Mouse (Mus musculus) gastrocnemius, adult 8-10 months (tissue): ENCODE measurements around the gene Arf3. TPM values are rescaled to one million over a fixed set of nuclear protein-coding genes. Genes with fewer than 3 reads are reported as not detected.

Experiments used
- DNase-seq, 2 experiments: peaks; one replicate each; pipeline ENCODE4 v3.0.0; 2022; ENCODE audit warnings: low spot score in 2 of 2
- total RNA-seq, 4 experiments: library from RNA; stranded (reverse); gene quantifications; 2 replicates each; pipeline ENCODE4 v1.2.4; 2022

Gene Arf3
- total RNA-seq, 4 experiments from 2014 or later: 6.9 to 8.9 (median 8.1) TPM

DNA sequence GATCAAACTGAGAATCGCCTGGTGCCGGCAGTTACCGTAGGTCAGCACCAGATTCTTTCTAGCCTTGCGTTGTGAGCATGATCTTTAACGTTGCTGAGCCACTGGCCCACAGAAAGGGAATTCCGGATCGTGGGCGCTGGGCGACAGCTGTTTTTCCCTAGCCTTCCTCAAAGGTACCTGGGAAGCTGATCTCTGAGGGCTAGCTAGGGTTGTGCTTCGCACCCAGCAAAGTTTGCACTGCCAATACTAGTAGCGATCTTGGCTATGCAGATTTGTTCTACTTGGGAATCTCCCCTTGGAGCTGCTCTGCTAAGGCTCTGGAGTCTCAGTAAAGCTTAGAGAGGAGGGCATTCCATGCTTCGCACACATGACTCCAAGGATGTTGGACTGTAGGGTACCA is 28.2 kb upstream of the Arf3 start:
- no peak for DNase-seq

DNA sequence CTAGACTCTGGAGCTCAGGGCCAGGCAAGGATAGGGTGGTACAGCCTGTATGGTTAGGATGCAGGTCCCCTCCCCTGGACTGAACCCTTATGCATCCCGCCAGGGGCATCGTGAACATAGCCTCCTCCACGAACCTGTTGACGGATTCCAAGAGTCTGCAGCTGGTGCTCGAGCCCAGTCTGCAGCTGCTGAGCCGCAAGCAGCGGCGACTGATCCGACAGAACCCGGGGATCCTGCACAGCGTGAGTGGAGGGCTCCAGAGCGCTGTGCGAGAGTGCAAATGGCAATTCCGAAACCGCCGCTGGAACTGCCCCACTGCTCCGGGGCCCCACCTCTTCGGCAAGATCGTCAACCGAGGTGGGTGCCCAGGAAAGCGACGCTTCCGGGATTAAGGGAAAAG is 27.7 kb upstream of the Arf3 start:
- DNase-seq: no peak

DNA sequence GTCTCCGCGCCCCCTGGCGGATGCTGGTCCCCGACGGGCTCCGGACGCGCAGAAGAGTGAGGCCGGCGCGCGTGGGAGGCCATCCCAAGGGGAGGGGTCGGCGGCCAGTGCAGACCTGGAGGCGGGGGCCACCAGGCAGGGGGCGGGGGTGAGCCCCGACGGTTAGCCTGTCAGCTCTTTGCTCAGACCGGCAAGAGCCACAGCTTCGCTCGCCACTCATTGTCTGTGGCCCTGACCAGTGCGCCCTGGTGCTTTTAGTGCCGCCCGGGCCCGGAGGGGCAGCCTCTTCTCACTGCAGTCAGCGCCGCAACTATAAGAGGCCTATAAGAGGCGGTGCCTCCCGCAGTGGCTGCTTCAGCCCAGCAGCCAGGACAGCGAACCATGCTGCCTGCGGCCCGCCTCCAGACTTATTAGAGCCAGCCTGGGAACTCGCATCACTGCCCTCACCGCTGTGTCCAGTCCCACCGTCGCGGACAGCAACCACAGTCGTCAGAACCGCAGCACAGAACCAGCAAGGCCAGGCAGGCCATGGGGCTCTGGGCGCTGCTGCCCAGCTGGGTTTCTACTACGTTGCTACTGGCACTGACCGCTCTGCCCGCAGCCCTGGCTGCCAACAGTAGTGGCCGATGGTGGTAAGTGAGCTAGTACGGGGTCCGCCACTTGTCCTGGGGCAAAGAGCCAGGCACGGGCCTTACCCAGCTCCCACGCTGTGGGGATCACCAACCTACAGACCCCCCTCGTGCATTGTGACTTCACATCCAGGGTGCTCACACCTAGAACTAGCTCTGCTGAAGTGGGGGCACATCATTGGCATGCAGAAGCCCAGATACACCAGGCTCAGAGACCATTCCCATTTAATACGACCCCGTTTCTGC is 26.9 kb upstream of the Arf3 start, which contains the start of gene Wnt1:
Gene Wnt1, plus strand, starts transcription at position 197 of the 875 bp plus-strand sequence.
- DNase-seq: no peak

DNA sequence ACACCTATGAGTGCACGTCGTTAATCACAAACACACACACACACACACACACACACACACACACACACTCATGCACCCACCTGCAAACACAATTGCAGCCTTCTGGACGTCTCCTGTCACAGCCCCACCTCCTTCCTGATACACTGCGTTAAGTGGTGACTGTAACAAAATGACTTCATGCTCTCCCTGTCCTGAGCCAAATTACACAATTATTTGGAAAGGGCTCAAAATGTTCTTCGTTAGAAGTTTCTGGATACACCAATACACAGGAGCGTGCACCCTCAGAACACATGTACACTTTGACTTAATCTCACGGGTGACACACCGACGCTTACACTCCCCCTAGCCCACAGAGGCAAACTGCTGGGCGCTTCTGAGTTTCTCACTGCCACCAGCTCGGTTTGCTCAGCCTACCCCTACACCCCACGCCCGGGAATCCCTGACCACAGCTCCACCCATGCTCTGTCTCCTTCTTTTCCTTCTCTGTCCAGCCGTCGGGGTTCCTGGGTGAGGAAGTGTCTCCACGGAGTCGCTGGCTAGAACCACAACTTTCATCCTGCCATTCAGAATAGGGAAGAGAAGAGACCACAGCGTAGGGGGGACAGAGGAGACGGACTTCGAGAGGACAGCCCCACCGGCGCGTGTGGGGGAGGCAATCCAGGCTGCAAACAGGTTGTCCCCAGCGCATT is 26.1 kb upstream of the Arf3 start:
- no peak for DNase-seq

DNA sequence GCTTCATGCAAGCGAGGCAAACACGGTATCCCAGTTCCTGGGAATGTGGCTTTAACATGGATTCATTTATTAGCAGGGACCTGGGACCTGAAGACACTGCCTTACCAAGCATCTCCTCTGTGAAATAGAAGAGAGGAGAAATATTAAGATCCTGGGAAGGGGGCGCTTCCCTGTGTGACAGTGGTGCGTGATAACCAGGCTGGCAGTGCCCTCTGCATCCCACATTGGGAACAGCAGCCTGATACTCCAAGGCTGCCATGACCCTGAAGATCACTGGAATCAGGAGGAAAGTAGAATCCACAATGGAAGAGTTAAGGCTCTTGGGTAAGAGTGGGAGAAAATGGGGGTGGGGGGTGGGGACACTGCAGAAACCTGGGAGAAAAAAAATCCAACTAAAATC is 24.9 kb upstream of the Arf3 start:
- DNase-seq: no peak

DNA sequence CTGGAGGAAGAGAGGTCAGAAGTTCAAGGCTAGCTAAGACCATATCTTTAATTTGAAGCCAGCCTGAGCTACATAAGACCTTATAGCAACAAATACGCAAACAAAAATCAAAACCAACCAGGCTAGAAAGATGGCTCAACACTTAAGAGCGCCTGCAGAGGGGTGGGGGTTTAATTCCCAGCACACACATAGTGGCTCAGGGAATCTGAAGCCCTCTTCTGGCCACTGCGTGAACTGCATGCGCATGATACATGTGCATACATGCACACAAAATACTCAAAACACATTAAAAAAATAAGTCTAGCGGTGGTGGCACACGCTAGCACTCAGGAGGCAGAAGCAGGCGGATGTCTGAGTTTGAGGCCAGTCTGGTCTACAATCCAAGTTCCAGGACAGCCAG is 22.7 kb upstream of the Arf3 start:
- DNase-seq: no peak

DNA sequence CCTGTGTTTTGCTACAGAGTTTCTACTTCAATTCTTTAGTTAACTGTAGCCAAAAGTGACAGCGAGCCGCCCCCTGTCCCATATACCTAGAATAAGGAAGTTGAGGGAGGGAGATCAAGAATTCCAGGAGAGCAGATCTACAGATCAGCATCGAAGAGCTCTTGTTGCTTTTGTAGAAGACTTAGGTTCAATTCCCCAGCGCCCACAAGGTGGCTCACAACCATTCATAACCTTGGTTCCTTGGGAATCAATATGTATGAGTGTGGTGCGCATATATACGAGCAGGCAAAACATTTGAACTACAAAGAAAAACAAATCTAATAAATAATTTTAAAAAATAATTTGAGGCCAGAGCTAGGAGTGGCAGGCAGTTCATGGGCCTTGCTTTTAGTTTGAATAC is 18.2 kb upstream of the Arf3 start:
- DNase-seq: no peak

DNA sequence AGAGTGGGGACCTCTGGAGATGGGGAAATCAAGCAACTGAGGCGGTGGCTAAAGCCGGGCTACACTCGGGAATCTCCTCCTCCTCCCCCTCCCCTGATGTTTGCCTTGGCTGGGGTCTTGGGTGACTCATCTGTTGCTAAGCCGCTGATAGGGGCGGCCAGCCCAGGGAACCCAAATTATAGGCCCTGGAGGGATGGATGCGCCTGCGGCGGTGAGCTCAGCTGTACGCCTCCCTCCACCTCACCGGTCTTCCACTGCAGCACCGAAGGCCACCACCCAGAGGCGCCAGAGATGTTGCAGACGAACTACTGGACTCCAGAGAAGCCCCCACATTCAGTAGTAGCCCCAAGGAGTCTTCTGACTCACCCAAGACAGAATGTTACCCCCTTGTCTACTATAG is 17.6 kb upstream of the Arf3 start:
- DNase-seq: peak; percentile 38 to 48

DNA sequence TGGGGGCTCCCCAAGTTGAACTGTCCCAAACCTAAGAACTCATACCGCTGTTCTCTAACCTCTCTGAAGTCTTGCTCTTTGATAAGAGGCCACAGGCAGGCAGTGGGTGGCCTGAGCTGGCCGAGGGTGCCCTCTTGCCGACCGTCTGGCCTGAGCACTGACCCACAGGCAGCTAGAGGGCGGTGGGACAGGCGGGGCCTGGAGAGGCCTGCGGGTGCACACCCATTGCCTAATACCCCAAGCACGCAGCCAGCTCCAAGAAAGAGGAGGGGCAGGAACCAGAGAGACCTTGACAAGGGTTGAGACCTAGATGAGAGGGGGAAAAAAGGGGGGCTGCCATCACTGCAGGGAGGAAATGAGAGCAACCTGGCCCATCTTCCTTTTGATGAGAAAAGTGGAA is 17.1 kb upstream of the Arf3 start:
- DNase-seq: peak; percentile 24 to 39

DNA sequence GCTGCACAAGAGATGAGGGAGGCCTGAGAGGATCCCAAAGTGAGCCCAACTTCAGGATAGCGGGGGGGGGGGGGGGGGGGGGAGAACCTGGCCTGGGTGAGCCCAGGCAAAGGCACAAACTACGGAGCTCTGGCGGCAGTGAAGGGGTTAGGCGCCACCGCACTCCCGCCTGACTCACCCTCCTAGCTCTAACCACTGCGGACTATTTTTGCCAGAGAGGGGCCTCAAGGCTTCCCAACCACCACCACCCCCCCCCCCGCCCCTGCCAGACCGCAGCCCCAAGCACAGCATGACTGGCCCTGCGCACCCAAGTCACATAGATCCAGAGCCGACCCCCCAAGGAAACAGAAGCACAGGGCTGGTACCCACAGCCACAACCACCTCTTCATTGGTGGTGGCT is 15.8 kb upstream of the Arf3 start:
- no peak for DNase-seq

DNA sequence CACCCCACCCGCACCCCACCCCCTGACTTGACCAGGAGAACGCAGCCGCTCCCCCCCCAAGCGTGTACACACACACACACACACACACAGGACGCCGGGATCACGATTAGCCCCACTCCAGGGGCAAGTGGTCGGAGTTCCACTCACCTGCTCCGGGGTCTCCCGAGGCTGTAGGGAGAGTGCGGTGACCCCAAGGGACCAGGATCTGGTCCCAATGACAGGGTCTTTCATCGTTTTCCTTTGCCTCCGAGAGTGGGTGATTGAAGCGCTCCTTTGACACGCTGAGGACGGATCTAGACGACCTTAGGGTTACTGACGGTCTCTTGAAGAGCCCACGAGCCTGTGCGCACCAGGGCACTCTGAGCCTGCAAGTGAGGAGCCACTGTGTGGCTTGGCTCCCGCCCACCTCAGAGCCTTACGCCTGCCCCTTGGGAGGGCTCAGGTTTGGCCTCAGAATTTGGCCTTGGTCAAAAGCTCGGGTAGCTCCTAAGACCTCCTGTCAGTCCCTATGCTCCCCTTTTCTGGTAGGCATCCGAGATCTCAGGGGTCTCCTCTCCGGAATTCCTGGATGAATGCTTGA is 15.3 kb upstream of the Arf3 start:
- no peak for DNase-seq

DNA sequence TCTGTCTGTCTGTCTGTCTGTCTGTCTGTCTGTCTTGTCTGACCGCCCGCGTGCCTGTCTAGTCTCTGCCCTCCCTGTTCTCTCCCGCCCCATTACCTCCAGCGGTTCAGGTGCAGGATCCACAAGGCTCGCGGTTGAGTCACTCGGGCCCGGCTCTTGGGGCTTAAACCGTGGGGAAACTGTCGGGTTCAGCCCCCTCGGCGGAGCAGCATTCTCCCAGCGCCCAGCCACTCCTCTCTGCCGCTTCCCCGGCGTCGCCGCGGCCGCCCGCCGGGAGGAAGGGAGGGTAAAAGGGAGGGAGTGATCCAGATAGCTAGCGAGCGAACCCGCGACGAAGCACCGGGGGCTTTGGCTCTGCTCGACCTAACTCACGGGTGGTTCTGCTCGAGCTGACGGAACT is 14.7 kb upstream of the Arf3 start, which contains the start of gene Wnt10b:
Gene Wnt10b, minus strand, starts transcription at position 389 of the 400 bp plus-strand sequence.
- DNase-seq: no peak

DNA sequence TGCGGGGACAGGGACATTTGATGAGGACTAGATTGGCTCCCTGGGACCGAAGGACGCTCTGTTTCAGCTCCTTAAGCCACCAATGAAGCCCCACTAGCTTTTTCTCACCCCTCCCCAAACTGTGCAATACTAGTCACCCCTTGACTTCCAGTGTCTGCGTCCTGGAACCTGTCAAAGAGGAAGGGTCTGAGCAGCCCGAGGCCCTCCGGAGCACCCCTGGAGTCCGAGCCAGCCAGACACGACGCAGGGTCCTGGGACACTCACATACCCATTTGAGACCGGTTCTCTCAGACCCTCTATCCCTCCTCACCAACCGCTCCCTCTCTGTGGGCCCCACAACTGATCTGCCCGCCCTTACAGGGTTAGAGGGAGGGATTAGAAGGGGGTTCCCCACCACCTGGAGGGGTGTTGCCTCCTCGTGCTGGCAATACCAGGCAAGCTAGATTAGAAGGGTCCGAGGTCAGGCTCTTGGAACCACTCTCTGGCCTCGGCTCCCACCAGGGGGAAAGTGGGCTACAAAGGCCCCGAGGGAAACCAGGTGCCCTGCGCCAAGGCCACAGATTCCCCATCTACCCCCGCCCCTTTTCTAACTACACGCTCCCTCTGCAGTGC is 14.1 kb upstream of the Arf3 start:
- no peak for DNase-seq

DNA sequence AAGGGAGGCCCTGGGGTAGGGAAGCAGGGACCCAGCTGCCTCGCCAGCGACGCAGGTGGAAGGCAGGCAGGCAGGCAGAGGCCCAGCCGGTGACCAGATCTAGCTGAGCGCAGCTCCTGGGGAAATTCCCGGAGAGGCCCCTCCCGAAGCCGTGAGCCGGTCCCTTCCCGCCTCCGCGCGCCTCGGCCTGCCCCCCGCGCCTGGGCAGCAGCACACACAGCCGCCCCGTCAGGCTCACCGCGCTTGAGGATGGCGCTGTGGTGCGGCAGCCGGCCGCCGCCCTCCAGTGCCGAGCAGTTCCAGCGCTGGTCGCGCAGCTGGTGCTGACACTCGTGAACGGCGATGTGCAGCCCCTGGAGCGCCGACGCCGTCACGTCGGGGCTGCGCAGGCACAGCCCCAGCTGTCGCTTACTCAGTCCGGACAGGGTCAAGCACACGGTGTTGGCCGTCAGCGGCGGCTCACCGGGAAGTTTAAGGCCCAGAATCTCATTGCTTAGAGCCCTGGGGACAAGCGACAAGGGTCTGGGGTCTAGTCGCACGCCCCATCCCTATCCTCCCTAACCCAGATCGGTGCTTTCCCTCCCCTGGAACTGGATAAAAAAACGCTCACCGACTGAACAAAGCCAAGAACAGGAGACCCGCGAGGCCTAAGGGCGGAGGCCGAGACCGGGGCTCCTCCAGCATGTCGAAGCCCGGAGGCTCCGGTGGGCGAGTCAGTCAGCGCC is 13.4 kb upstream of the Arf3 start:
- DNase-seq: no peak

DNA sequence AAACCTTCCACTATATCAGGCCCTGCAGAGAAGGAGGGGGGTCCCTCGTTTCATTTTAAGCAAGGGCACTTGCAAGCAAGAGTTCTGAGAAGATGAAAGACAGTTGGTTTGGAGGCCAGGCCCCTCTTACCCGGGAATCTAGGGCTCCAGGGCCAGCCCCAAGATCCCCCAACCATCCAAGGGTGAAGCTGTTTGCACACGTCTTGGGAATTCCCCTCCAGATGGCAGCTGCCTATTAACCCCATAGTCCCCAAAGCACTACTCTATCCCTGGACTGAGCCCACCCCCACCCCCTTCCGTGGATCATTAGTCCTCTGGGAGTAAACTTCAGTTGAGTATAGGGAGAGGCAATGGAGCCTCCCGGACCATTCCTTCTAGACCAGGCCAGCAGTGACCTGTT is 12.5 kb upstream of the Arf3 start:
- no peak for DNase-seq

DNA sequence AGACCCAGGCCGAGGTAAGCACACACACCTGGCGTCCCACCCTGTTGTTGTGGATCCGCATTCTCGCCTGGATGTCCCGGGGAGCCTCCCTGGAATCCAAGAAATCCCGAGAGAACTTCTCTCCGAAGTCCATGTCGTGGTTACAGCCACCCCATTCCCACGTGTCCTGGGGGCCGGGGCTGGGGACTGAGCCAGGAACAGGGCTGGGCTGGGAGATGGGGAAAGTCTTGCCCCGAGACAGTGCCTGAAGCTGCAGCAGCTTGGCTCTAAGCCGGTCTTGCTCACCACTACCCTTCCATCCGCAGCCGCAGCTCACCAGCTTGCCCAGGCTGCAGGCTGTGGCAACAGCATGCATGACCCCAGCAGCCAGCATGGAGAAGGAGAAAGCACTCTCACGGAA is 11.1 kb upstream of the Arf3 start:
- no peak for DNase-seq

DNA sequence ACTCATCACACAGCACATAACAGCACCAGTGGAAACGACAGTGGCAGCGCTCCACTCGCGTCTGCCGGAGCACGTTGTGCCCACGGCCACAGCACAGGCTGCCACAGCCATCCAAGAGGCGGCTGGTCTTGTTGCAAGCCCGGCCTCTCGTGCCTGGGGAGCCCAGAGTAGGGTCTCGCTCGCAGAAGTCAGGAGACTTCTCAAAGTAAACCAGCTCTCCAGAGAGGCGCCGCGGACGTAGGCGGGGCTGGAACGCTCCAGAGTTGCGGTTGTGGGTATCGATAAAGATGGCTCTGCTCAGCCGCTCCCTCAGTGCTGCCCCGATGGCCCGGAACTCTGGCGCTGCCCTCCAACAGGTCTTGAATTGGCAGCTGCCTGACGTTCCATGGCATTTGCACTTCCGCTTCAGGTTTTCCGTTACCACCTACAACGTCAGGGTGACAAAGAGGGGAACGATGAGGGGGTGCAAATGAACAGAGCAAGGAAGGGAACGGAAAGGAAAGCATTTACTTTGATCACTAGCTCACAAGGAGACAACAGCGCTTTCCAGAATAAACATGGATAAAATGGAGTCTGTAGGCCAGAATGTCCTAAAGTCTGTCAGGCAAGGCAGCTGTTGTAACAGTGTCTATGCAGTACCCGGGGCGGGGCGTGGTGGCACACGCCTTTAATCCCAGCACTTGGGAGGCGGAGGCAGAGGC is 9.6 kb upstream of the Arf3 start:
- no peak for DNase-seq

DNA sequence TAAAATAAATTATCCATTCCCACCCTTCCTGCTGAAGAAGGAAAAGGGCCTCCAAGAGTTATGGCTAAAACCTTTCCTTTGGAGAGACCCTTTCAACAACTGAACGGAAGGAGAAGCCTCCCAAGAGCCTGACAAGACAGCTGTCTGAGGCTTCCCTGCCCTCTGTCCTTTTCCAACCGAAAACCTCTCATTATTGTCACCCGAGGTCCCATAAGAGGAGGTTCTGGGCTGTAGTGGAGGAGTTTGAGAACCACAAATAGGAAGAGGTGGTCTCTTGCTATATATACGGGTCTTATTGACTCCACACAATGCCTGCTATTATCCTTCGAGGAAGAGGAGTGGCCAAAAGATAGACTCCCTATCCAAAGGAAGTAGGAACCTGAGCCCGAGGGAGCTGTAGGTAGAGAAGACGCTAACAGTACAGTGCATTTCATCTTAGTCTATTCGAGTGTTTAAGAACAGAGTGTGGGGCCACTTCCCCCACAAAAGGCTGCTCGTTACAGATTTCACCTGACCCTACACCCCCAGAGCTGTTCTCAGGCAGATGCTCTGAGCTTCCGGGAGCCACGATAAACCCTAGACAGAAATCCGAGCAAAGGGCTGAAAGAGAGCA is 8.9 kb upstream of the Arf3 start:
- no peak for DNase-seq

DNA sequence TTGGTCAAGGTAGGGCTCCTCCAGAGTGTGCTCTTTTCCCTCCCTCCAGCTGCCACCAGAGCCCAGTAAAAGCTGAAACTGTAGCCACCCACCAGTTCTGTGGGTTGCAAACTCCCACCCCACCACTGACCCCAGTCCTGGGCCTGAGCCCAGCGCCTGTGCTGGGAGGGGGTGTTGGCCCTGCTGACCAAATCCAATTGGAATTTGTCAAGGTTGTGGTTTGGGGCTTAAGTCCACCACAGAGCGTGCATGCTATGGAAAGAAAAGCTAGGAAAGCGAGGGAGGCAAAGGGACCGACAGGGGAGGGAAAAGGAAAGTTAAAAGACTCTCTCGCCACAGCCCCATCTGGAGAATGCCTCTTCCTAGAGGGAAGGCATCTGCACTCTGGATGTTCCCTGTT is 5.2 kb upstream of the Arf3 start:
- DNase-seq: no peak

DNA sequence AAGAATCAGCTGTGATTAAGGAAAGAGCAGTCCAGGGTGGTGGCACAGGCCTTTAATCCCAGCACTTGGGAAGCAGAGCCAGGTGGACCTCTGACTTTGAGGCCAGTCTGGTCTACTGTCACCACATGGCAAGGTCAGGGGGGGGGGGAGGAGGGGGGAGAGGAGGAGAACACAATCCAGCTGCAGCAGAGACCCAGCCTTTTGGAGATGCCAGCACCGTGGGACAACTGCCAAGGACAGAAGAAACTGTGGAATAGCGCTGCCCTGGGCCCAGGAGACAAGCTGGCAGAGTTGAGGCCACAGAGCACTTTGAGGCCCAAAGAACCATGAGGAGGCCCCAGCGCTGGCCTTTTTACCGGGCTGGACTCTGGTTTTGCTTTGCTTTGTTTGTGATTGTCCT is 2.9 kb upstream of the Arf3 start:
- DNase-seq: no peak
